Mouse (Mus musculus): ENCODE data around the gene Rapgef5.
A peak's percentile ranks its signal among the peaks of the same experiment; 100 is the strongest.

Gene Rapgef5

DNA sequence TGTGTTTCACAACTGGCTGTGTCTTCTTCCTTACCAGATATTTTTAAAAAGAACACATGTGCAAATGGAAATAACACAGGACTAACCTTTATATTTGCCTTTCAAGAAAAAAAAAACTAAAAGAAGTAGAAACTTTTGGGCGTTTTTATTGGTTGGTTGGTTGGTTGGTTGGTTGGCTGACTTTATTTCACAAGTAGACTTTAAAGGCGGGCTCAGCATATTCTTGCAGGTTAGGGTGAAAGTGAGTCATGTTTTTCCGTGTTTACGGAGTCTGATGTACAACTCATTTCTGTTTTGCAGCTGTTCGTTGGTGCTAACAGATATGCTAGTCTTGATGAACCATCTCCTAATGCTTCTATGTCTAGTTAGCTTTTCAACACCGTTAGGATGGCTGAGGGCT, 196.2 kb downstream of the Rapgef5 start:
- DNase-seq (ENCODE audit: low spot score in 2 of 2): no peak

DNA sequence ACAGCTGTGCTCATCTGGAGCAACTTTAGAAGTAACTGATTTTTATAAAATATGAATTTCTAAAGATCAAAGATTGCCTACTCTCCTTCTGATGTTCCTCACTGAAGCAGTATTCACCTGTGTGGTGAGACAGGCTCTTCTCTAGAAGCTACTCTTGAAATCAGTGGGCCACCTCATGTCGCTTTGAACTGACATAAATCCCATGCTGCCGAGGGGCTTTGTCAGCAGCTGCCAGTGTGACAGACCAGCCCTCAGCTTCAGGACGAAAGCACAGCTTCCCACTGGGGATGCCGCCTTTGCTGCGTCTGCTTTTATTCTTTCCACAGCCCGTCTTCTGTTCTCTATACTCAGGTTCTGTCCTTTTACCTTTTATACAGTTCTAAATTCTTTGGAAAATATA, 197.3 kb downstream of the Rapgef5 start:
- DNase-seq (ENCODE audit: low spot score in 2 of 2): no peak

DNA sequence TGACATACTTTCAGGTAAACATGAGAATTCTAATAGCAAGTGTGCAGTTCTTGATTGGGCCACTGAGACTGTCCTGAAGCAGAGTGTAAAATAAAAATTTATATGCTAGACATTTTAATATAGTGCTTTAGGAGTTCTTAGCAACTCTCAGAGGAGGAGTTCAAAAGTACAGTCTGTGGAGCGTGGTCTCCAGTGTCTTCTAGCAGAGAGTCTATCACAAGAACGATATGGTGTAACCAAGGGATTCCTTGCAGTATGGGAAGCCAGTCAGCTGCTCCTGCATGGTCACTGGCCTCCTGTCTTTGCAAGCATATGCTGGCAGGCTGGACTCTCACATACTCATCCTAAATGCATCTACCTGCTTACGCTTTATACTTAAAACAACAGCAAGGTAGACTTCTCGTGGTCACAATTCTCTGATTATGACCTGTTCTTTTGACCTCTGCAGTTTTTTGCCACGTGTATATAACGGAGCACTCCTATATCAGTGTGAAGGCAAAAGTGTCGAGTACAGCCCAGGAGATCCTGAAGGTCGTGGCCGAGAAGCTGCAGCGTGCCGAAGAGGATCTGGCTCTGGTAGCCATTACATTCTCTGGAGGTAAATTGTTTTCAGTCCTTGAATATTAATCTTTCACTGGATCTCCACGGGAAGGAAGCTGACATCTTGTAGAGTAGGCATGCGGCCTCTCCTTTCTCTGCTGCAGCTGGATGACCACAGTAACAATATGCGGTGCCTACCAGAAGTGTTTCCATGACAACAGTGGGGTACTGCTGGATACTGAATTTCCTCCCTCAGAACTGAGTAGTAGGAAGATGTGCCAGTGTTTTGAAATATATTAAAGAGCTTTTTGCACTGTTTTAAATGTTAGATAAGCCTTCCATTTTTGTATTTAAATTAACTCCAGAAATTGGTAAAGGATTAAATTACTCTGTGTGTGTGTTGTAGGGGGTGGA, 204.8 kb downstream of the Rapgef5 start:
- no peak for DNase-seq (ENCODE audit: low spot score in 2 of 2)

DNA sequence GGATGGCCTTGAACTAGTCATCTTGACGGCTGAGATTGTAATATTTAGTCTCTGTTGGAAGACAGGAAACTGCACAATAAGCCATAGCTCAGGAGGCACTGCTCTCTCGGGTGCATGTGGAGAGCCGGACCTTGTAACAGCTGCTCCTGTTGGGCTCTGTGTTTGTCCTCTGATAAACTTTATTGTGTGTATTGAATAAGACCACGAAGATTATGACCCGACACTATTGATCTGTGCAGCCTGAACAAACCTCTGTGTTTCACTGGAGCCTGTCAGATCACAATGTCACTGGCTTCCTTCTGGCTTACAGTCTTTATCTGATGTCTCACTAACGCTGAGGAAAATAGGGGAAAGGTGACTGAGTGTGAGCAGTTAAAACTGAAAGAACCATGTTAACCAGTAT, 205.5 kb downstream of the Rapgef5 start:
- no peak for DNase-seq (ENCODE audit: low spot score in 2 of 2)

DNA sequence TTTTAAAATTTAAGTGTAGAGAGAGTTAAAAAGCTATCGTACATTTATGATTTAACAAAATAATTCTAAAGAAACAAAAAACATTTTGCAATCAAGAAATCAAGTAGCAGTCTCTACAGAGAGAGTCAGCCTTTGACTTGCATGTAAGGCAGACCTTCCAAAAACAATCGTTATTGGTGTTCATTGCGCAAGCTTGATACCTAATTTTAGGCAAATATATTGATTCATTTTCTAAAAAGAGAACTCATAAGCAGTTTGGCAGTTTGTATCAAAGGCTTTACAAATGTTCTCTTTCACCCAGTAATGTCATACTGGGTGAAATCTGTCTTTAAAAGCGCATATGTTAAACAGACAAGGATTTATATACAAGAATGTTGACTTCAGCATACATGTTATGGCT, 208.7 kb downstream of the Rapgef5 start:
- DNase-seq (ENCODE audit: low spot score in 2 of 2): no peak

DNA sequence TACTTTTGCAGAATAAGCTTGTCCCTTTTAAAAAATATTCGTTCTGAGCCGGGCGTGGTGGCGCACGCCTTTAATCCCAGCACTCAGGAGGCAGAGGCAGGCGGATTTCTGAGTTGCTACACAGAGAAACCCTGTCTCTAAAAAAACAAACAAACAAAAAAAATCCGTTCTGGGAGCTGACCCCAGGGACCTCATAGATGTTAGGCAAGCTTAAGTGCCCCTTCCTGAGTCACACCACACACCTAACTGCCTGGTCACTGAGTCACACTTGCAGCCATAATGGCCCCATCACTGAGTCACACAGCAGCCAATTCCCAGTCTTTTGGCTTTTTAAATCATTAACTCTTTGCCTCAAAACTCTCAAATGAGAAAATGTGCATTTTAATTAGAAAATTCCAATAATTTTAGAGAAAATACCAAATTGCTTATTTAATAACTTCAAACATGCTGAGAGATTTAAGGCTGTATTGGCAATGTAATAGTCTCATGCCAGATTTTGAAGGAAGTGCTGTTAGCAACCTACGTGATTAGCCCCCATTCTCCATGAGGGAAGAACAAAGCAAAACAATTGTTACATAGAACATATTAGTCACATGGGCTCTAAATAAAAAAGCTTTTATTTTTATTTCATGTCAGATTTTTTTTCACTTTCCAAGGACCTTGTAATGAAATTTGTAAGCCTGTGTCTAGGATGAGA, 211.3 kb downstream of the Rapgef5 start:
- no peak for DNase-seq (ENCODE audit: low spot score in 2 of 2)

DNA sequence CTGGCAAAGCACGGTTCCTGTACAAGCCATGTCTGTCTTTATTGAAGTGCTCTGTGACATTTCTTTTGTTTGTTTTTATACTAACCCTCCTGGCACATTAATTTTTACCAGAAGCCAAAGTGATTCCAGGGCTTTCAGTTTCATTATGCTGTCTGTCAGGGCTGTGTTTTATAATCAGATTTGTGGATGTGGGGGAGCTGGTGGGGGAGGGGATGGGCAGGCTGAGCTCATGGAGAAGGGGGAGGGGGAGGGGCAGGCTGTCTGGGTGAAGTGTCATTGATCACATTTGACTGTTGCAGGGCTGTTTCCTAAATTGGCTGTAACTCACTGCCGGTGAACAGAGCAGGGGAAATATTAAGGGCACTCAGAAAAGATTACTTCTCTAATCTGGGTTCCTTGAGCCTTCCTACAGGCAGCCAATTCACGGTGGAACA, 211.9 kb downstream of the Rapgef5 start:
- DNase-seq (ENCODE audit: low spot score in 2 of 2): no peak

DNA sequence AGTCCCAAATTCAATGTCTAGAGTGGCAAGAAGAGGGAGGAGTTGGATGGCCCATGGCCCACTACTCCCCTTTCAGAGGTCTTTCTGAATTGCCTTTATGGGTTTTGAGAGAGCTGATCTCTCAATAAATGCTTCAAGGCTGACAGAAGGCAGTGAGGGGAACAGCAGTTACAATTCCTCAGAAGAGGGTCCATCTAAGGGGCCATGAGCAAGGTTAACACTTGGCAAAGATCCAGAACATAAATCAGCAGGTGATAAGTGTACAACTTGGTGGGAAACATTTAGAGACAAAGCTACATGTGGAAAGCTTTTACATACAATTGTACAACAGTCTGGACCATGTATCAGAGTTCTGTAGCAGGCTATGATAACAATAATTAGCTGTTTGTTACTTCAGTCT, 217.3 kb downstream of the Rapgef5 start:
- no peak for DNase-seq (ENCODE audit: low spot score in 2 of 2)

DNA sequence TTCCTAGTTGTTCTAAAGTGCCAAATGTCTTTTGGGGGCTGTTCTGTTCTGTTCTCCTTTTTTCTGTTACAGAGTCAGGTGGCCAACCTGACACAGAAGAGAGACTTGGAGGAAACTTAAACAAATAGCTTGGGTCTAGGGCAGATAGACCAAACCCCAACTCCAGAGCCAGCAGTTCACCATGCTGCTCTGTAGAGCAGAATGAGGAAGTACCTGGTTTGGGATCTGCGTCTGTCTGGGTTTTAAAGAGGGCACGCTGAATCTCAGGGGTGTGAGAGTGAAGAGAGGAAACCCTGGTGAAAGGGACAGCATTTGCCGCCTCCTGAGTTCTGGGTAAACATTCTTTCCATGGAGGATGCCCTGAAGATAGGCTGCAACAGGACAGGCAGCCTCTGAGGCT, 219.9 kb downstream of the Rapgef5 start:
- no peak for DNase-seq (ENCODE audit: low spot score in 2 of 2)

DNA sequence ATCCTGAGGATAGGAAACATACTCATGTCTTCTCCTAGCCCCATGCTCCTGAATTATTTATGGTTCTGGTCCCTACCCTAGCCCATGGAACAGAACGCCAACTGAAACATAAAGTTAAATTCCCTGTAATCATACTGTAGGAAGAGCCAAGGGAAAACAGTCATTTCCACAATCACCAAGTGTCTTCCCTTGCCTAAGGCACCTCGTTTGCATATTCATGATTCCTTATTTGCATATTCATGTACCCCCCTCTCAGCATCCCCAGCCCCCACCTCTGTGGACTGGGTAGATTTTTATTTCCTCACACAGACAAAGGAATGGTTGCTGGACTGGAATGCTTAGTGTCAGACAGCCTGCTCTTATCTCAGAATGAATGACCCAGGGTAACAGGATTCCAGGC, 220.6 kb downstream of the Rapgef5 start:
- DNase-seq (ENCODE audit: low spot score in 2 of 2): no peak

DNA sequence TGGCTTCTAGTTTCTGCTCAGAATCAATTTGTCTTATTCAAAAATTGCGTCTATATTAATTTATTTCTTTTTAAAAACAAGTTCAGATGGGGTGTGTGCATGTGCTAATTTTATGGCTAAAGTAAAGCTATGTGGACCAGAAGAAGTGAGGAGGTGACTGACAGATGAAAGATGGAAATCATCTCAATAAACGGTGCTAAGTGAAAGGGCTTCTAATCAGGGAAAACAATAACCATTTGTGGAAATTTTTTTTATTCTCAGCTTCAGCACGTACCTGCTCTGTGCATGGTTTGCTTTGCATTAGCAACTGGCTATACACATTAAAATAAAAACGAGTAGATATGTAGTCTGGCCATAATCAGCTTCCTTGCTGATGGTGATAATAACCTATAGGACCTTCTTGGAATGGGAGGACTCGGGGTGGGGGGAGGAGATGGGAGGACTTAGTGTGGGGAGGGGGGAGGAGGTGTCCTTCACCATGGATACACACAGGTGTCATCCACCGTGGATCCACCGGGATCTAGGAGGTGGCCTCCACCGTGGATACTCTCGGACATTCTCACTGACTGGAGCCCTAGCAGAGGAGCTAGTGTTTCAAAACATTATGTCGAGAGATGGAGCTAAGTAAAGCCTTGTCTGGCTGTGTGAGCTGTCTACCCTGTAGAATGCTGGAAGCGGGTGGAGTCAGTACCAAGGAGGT, 221.2 kb downstream of the Rapgef5 start:
- no peak for DNase-seq (ENCODE audit: low spot score in 2 of 2)

DNA sequence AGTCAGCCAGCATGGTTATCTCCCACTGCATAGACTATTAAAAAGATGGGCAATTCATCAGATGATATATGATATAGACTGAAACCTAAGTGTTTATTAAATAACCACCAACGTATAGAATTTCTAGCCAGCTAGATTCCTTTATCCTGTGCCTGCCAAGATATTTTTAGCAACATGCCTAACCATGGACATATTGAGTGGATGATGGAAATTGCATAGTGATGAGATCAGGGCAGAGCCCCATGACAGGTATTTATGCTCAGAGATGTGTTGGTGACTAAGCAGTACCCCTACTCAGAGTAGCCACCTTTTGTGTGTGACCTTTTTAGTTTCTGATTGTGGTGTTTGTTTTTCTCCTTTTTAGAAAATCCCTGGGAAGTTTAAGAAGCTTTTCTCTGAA, 226.2 kb downstream of the Rapgef5 start:
- no peak for DNase-seq (ENCODE audit: low spot score in 2 of 2)

DNA sequence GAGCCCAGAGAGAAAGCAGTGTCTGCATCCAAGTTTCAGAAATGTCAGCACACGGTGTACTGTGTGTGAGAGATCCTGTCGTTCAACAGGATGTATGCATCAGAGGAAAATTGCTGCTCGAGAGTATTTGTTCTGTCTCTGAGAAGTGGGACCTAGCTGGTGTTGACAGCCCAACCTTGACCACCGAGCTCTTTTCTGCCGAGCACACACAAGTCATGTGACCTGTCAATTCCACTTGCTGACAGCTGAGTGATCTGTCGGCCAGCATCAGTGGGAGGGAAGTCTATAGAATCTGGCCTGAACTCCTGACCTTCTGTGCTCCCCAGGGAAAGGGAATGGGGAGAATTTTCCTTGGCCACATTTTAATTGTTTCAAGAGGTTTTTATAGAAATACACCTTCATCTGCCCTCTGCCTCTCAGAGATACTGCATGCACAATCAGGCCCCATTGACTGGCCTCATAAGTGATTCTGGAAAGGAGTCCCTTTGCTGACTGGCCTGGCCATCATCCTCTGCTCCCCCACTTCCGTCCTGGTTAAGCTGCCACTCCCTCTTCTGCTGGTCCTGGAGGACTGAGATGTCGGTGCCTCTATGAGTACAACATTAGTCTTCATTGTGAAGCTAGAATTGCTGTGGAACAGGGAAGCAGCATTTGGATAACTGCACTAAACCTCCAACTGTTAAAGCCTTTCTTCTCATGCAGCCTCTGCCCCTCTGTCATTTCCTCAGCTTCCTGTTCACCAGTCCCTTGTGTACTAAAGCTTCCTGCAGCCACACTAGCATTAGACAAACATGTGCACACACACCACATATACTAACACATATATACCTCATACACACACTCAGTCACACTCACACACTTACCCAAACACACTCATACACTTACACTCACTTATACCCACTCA, 228.6 kb downstream of the Rapgef5 start:
- DNase-seq (ENCODE audit: low spot score in 2 of 2): no peak

DNA sequence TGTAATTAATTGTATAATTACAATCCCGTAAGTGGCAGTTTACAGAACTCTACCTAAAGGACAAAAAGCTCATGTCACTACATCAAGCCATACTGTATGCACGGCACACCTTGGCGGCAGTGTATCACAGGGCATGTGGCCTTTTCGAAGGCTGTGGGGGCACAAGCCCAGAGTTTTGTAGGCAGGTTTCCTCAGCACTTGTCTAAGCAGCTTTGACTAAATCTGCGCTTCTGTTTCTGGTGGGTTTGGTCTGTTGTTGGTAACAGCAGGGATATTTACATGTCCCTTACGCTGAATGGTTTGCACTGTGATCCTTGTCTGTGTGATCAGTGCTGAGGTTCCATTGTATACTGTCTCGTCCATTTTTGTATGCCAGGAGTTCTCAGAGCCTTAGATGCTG, 230.3 kb downstream of the Rapgef5 start:
- DNase-seq (ENCODE audit: low spot score in 2 of 2): no peak

DNA sequence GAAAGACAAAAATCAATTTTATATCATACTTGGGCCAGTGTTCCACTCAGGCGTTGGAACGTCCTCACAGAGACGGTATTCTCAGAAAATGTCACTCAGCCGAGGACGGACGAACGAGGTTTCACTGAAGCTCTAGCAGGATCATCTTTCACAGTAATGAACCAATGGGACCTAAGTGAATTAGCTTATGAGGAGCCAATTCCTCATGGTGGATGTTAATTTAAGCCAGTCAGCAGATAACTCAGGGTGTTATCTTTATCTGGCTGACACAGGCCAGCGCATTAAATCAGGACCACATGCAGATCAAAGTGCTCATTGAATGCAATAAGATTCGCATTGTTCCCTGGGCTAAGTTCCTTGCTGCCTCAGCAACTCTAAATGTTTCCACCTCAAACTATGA, 234.8 kb downstream of the Rapgef5 start:
- no peak for DNase-seq (ENCODE audit: low spot score in 2 of 2)

DNA sequence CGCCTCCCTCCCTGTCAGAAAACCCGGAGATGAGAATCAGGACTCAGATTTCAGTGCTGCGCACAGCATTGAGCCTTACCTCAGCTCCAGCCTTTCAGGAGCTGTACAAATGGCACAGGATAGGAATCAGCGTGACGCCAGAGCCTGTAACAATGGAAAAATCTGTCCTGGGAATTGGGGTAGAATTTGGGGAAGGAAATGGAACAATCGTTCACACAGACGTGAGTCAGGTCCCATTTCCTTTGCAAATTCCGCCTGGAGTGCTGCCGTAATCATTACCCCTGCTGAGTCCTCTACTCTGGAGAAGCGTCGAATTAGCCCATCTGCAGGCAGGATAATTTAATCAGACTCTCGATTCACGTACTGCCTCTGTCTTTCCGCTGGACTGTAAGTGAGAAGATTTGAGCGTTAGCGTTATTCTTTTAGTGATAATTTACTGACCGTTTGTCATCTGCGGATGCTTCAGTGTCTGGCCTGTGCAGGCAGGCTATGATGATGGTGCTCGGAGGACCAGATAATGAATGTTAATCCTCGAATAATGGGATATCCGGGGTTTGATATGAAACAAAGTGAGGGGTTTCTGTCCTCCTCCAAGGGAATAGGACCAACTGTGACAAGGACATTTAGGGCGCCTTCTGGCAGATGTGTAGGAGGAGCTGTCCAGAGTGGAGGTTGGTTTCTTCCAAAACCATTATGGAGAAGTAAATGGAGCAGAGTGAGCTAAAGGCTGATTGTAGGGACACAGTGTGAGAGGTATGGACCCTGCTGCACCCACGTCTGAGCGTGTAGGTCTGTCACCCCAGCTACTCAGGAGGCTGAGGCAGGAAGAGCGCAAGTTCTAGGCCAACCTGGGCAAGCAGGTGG, 235.5 kb downstream of the Rapgef5 start:
- no peak for DNase-seq (ENCODE audit: low spot score in 2 of 2)

DNA sequence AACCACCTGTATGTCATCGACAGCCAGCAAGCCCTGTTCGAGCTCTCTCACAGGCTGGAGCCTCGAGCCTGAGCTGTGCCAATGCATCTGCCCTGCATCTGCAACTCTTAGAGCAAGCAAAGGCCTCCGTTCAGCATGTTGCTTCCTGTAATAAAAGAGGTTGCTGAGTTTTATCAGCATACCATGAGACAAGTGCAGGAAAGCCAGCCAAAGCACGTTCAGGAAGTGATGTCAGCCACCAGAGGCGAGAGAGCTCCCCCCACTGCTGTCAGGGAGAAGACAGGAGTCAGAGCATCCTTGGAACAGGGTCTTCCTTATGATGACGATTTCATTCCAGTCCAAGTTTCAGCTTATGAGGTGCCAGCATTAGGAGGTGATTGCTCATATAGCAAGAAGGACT, 239.7 kb downstream of the Rapgef5 start:
- DNase-seq (ENCODE audit: low spot score in 2 of 2): no peak

DNA sequence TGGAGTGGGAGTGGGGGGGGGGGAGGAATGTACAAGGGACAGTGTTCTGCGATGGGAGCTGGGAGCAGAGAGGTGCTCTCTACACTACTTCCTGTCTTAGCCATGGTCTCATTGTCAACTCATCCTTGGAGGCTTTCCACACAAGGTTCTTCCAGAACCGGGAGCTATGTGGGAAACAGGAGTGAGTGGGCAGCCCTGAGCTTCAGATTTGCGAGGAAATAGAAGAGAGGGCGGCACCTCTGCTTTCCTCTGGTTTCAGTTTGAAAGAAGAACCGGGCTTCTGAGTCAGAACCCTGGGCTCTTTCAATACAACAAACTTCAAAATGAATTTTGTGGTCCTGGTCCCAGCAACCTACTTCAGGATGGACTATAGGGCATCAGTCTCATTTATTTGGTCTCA, 244.1 kb downstream of the Rapgef5 start:
- DNase-seq (ENCODE audit: low spot score in 2 of 2): no peak

DNA sequence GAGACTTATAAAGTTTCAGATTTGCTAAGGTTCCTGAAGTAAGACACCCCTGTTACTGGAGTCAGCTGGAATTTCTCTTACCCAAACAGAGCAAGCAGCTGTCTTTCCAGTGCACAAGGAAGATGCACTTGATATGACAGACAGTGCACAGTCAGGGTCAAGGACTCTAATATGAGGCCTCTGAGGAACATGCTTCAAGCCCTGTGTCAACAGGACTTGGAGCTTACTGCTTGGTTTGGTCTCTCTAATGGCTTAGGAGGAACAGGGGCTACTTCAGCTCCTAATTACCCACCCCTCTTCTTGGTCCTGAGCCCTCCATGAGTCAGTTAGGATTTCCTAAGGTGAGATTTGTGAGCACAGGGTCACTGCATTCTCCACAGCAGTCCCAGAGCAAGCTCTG, 244.6 kb downstream of the Rapgef5 start:
- DNase-seq (ENCODE audit: low spot score in 2 of 2): no peak

DNA sequence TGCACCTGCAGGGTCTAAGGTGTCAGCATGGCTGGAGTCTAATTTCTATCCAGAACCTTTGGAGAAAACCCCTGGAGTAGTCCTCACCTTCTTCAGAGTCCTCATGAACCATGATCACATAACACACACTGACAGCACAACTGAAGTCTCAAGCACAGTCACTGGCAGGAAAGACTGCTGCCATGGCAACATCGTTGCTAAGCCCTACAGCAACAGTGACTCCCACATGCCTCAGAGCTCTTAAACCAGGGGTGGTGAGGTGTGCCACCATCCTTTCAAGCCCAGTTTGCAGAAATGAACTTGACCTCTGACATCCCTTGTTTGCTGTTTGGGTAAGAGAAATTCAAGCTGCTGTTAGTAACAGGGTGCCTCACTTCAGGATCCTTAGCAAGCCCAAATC, 245.4 kb downstream of the Rapgef5 start:
- DNase-seq (ENCODE audit: low spot score in 2 of 2): peak; percentile 62 to 69
